Mouse (Mus musculus): ENCODE measurements around the gene Sh3pxd2b. TPM values are rescaled to one million over a fixed set of nuclear protein-coding genes. Genes with fewer than 3 reads are reported as not detected.
A peak's percentile ranks its signal among the peaks of the same experiment; 100 is the strongest.

The Sh3pxd2b gene
- polyA plus RNA-seq, 1 experiment from 2014 or later, result 0.79 TPM

DNA sequence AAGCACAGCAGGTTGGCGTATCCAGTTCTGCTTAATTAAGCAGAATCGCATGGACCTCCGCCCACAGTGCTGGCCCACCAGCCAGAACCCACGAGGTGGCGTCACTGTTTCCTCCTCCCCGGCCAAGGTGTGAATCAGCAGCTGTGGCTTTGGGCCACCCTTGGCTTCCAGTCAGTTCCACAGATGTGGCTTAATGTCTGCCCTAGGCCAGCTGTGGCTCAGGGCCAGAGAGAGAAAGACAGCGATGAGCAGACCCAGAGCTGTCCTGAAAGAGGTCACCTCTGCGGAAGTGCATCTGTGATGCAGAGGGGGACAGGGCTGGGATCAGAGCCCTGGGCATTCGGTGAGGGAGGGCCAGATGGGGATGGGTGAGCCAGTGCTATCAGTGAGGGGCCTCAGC is 10.1 kb downstream of the Sh3pxd2b start:
- Histone ChIP-seq H3K9ac (replicated peaks) (no peak overlapping the region), H3K9me3 (ENCODE audit: low read length) (no peaks in the 10 kb centered on the region), H3K4me1 (ENCODE audit: insufficient read depth) (no peaks in the 10 kb centered on the region), H3K27me3 (ENCODE audit: insufficient read depth, low read length) (no peaks in the 10 kb centered on the region), H3K4me2 (ENCODE audit: low read depth, low read length) (no peak overlapping the region), H3K4me3 (ENCODE audit: low read depth, low read length) (no peak overlapping the region), H3K27ac (ENCODE audit: low read depth) (no peak overlapping the region), H3K36me3 (replicated peaks; ENCODE audit: insufficient read depth, low read length) (no peaks in the 10 kb centered on the region)
- ATAC-seq (no peak), DNase-seq (no peak)
- 52% methylated on average over 9 of the region's 9 CpGs for WGBS (ENCODE audit: insufficient replicate concordance)
- TF ChIP-seq EP300 (IDR thresholded peaks at IDR 0.05; ENCODE audit: low read depth) (no peak), CTCF (IDR thresholded peaks at IDR 0.05; ENCODE audit: low read depth) (no peak)

DNA sequence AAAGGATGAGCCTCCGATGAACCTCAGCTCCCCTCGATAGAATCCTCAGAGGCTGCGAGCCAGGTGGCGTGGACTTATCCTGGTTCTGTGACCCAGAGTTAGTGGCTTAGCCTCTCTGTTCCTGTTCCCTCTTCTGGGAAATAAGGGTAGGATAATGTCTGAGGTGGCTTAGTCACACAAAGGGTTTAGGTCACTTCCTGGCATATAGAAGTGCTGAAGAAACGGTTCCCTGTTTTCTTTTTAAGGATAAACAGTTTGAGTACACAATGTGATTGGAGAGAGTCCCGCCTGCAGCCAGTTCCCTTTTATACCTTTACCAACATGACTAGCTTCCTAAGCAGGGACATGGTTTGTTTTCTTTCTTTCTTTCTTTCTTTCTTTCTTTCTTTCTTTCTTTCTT is 10.8 kb downstream of the Sh3pxd2b start:
- no peaks in the 10 kb centered on the region for H3K36me3 ChIP-seq (replicated peaks; ENCODE audit: insufficient read depth, low read length)
- no peaks in the 10 kb centered on the region for H3K27me3 ChIP-seq (ENCODE audit: insufficient read depth, low read length)
- peak; percentile 27; the same call in 1 of the 2 replicates for ATAC-seq
- WGBS (ENCODE audit: insufficient replicate concordance), result 53% methylated on average over 6 of the region's 6 CpGs
- H3K4me3 ChIP-seq (ENCODE audit: low read depth, low read length), result no peak overlapping the region
- TF ChIP-seq CTCF (IDR thresholded peaks at IDR 0.05; ENCODE audit: low read depth) (no peak), EP300 (IDR thresholded peaks at IDR 0.05; ENCODE audit: low read depth) (0 out of 2 replicates have a peak, but pooled peaks have one; percentile 25)
- no peak for DNase-seq
- H3K9ac ChIP-seq (replicated peaks), result no peak overlapping the region
- no peak overlapping the region for H3K4me2 ChIP-seq (ENCODE audit: low read depth, low read length)
- no peaks in the 10 kb centered on the region for H3K4me1 ChIP-seq (ENCODE audit: insufficient read depth)
- H3K27ac ChIP-seq (ENCODE audit: low read depth), result no peak overlapping the region
- no peaks in the 10 kb centered on the region for H3K9me3 ChIP-seq (ENCODE audit: low read length)

DNA sequence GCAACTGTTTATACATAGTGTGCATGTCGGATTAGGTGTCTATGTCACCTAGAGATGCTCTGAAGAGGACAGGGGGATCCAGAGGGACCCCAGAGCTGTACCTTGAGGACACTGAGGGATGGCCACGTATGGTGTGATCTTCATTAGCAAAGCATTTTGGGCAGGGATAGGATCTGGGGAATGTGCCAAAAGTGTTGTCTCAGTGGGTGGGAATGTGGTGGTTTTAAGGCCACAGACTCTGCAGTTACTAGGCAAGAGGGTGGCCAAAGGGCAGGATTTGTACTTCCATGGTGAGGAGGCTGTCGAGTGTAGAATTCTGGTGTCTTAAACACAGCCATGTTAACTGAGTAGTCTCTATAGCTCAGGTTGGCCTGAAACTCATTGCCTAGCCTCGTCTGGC is 11.9 kb downstream of the Sh3pxd2b start:
- Histone ChIP-seq H3K9me3 (ENCODE audit: low read length) (no peaks in the 10 kb centered on the region), H3K27ac (ENCODE audit: low read depth) (no peak overlapping the region), H3K27me3 (ENCODE audit: insufficient read depth, low read length) (no peaks in the 10 kb centered on the region), H3K9ac (replicated peaks) (no peak overlapping the region), H3K36me3 (replicated peaks; ENCODE audit: insufficient read depth, low read length) (no peaks in the 10 kb centered on the region), H3K4me1 (ENCODE audit: insufficient read depth) (no peaks in the 10 kb centered on the region), H3K4me3 (ENCODE audit: low read depth, low read length) (no peak overlapping the region), H3K4me2 (ENCODE audit: low read depth, low read length) (no peak overlapping the region)
- WGBS (ENCODE audit: insufficient replicate concordance), result 73% methylated on average over 4 of the region's 4 CpGs
- DNase-seq (no peak), ATAC-seq (no peak)
- TF ChIP-seq EP300 (IDR thresholded peaks at IDR 0.05; ENCODE audit: low read depth) (no peak), CTCF (IDR thresholded peaks at IDR 0.05; ENCODE audit: low read depth) (no peak)

DNA sequence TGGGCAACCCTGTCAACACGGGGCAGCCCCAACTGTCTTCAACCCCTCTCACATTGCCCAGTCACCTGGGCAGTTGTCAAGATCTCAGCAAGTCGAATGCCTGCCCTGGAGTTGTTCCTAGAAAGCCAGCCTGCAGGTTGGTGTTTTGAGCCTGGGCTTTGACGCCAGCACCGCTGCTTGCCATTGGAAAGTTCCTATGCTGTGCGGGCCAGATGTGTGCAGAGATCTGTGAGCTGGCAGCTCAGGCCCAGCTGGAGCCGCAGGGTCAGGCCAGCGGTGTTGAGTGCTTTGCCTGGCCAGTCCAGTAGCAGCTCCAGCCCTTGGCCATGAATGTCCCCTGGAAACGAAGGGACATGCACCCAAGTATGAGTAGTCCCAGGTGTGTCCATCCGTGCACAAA is 14.2 kb downstream of the Sh3pxd2b start:
- Histone ChIP-seq H3K36me3 (replicated peaks; ENCODE audit: insufficient read depth, low read length) (no peaks in the 10 kb centered on the region), H3K4me1 (ENCODE audit: insufficient read depth) (no peaks in the 10 kb centered on the region), H3K9me3 (ENCODE audit: low read length) (no peaks in the 10 kb centered on the region), H3K27ac (ENCODE audit: low read depth) (no peak overlapping the region), H3K27me3 (ENCODE audit: insufficient read depth, low read length) (no peaks in the 10 kb centered on the region), H3K4me2 (ENCODE audit: low read depth, low read length) (no peak overlapping the region), H3K9ac (replicated peaks) (no peak overlapping the region), H3K4me3 (ENCODE audit: low read depth, low read length) (no peak overlapping the region)
- ATAC-seq (no peak), DNase-seq (no peak)
- no peak for TF ChIP-seq CTCF (IDR thresholded peaks at IDR 0.05; ENCODE audit: low read depth)
- TF ChIP-seq EP300 (IDR thresholded peaks at IDR 0.05; ENCODE audit: low read depth), result no peak
- 80% methylated on average over 9 of the region's 9 CpGs for WGBS (ENCODE audit: insufficient replicate concordance)

- Histone ChIP-seq H3K4me2 (ENCODE audit: low read depth, low read length) (no peak overlapping the region), H3K27me3 (ENCODE audit: insufficient read depth, low read length) (no peaks in the 10 kb centered on the region), H3K27ac (ENCODE audit: low read depth) (no peak overlapping the region), H3K4me3 (ENCODE audit: low read depth, low read length) (no peak overlapping the region), H3K4me1 (ENCODE audit: insufficient read depth) (no peaks in the 10 kb centered on the region), H3K9ac (replicated peaks) (no peak overlapping the region), H3K36me3 (replicated peaks; ENCODE audit: insufficient read depth, low read length) (no peaks in the 10 kb centered on the region), H3K9me3 (ENCODE audit: low read length) (no peaks in the 10 kb centered on the region)
- DNase-seq (no peak), ATAC-seq (no peak)
- WGBS (ENCODE audit: insufficient replicate concordance), result 64% methylated on average over 3 of the region's 3 CpGs
- TF ChIP-seq EP300 (IDR thresholded peaks at IDR 0.05; ENCODE audit: low read depth), result no peak
- TF ChIP-seq CTCF (IDR thresholded peaks at IDR 0.05; ENCODE audit: low read depth), result no peak
Observed at GRCm38 (mm10) chr11:32363188-32363587, 15.6 kb downstream of the Sh3pxd2b start.

DNA sequence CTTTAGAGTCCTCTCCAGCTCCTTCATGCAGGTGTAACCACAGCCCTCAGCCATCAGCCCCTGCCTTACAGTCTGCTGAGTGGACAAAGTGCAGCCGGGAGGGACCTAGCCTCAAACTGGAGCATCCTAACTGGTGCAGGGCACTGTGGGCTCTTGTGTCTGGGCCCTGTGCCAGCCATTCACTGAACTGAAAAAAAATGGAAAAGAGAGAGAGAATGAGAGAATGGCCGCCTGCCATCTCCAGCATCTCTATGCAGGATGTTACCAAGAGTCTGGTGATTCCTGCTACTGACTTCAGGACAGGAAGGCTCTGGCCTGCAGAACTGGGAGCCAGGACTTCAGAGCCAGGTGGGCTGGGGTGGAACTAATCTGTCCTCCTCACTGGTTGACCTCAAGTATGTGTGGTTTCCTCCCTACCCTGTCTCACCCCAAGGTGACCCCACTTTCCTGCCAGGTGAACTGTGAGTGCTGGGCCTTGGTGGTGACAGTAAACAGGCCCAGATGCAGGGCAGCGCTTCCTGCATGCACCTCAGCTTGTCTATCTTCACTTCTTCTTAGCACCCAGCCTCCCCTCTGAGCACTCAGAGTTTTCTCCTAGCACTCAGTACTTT is 16.1 kb downstream of the Sh3pxd2b start:
- no peak overlapping the region for H3K27ac ChIP-seq (ENCODE audit: low read depth)
- H3K27me3 ChIP-seq (ENCODE audit: insufficient read depth, low read length), result no peaks in the 10 kb centered on the region
- ATAC-seq, result peak; percentile 17; the same call in 1 of the 2 replicates

More for the DNA sequence above, 16.1 kb downstream of the Sh3pxd2b start:
- no peaks in the 10 kb centered on the region for H3K9me3 ChIP-seq (ENCODE audit: low read length)
- no peak for DNase-seq
- no peaks in the 10 kb centered on the region for H3K4me1 ChIP-seq (ENCODE audit: insufficient read depth)
- H3K9ac ChIP-seq (replicated peaks), result no peak overlapping the region
- WGBS (ENCODE audit: insufficient replicate concordance), result 61% methylated on average over 3 of the region's 3 CpGs
- H3K4me2 ChIP-seq (ENCODE audit: low read depth, low read length), result no peak overlapping the region
- no peaks in the 10 kb centered on the region for H3K36me3 ChIP-seq (replicated peaks; ENCODE audit: insufficient read depth, low read length)
- H3K4me3 ChIP-seq (ENCODE audit: low read depth, low read length), result no peak overlapping the region
- TF ChIP-seq CTCF (IDR thresholded peaks at IDR 0.05; ENCODE audit: low read depth) (no peak), EP300 (IDR thresholded peaks at IDR 0.05; ENCODE audit: low read depth) (no peak)
